Mouse (Mus musculus) neural tube, embryonic 15.5 days (tissue): ENCODE results near the gene Npepps. TPM values are rescaled to one million over a fixed set of nuclear protein-coding genes. Genes with fewer than 3 reads are reported as not detected.

Experiments
- ATAC-seq: fragments of 200-750 bp; cut with Nextera tagmentation; 2 replicates; pipeline ENCODE4 v1.8.0; 2017; ENCODE audit warnings: mild to moderate bottlenecking, moderate TSS enrichment, moderate library complexity; ENCODE audit not compliant: low FRiP score
- H3K27ac ChIP-seq: fragments of 300-500 bp; sonication (generic); replicated peaks from 2 replicates; pipeline ENCODE4 v1.5.1; 2015; ENCODE audit warnings: mild to moderate bottlenecking, inconsistent platforms
- H3K27me3 ChIP-seq: fragments of 300-500 bp; sonication (generic); replicated peaks from 2 replicates; pipeline ENCODE4 v1.6.1; 2015; ENCODE audit warnings: inconsistent platforms
- H3K36me3 ChIP-seq: fragments of 300-500 bp; sonication (generic); 2 replicates; pipeline ENCODE4 v1.6.1; 2015; ENCODE audit warnings: inconsistent platforms
- H3K4me1 ChIP-seq: fragments of 300-500 bp; sonication (generic); 2 replicates; pipeline ENCODE4 v1.6.1; 2015; ENCODE audit warnings: inconsistent platforms
- H3K4me2 ChIP-seq: fragments of 300-500 bp; sonication (generic); 2 replicates; pipeline ENCODE4 v1.6.1; 2015; ENCODE audit warnings: inconsistent platforms, mild to moderate bottlenecking, moderate library complexity
- H3K4me3 ChIP-seq: fragments of 300-500 bp; sonication (generic); replicated peaks from 2 replicates; pipeline ENCODE4 v1.5.1; 2015; ENCODE audit warnings: mild to moderate bottlenecking, inconsistent platforms
- H3K9ac ChIP-seq: fragments of 300-500 bp; sonication (generic); replicated peaks from 2 replicates; pipeline ENCODE4 v1.6.1; 2015; ENCODE audit warnings: mild to moderate bottlenecking, inconsistent platforms
- H3K9me3 ChIP-seq: fragments of 300-500 bp; sonication (generic); replicated peaks from 2 replicates; pipeline ENCODE4 v1.6.1; 2016; ENCODE audit warnings: inconsistent platforms
- WGBS: fragments of 180-500 bp; shearing (Covaris S2); methylation state at CpG from one replicate; pipeline ENCODE4 v1.1.7; 2015; ENCODE audit warnings: mixed read lengths; 5-methylcytosine and 5-hydroxymethylcytosine counted together
- polyA plus RNA-seq: library from polyadenylated mRNA; unstranded; fragments of >200 nt; fragmentation: Nextera tagmentation; extraction: Ambion mirVana; gene quantifications from 2 replicates; pipeline ENCODE4 v1.2.1, GENCODE M21; 2015

Npepps gene
- polyA plus RNA-seq, 1 experiment from 2014 or later, result 145 TPM

DNA sequence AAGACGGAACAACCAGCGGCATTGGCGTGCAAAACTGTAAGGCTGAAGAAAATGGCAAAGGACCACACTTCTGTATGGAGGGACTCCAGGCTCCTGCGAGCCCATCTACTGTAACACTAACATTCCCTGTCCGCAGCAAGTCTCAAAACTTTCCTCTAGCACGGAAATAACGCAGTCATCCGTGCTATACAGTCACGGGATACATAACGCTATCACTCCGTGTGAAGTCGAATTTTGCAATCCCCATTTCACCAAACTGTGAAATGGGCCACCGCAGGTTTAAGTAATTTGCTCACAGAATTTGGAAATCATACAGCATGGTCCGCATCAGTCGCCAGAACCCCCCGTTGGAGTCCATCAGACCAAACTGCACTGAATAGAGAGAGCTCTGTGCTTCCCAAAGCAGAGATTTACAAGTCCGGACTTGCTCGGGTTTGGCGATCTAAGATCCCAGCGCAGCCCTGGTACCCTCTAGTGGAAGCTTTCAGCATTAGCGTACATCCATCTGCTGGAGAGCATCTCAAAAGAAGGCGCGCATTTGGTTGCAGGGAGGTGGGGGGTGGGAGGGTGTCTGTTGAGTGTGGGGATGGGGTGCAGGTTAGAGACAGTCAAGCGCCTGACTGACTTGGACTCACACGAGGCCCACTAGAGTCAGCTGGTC, 29.6 kb upstream of the Npepps start:
- Histone ChIP-seq H3K27me3 (no peaks in the 10 kb centered on the region), H3K4me2 (peak overlapping the region; percentile 64), H3K9me3 (no peaks in the 10 kb centered on the region), H3K27ac (peak overlapping the region; percentile 43; the same call in 1 of the 2 replicates), H3K36me3 (no peaks in the 10 kb centered on the region), H3K4me1 (peaks cover 27% of the 10 kb centered on the region), H3K4me3 (peak overlapping the region; percentile 35), H3K9ac (peak overlapping the region; percentile 40)
- peak; percentile 80 for ATAC-seq
- WGBS, result under 1% methylated on average over 25 of the region's 25 CpGs

DNA sequence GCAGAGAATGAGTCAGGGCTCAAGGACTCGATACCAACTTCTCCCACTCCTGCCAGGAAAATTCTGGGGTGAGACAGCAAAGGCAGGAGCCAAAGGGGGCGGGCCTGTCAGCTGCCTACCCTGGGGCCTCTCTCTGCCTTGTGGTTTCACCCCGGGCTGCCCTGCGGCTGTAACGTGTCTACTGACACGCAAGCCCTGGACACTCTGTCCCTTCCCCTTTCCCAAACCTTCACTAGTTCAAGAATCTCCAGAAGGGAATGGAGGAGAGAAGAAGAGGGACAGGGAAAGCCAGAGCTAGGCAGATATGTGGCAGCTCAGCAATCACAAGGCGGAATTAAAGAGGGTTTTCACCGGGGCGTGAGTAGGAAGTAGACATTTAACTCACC, 29.0 kb upstream of the Npepps start:
- peak overlapping the region; percentile 43; the same call in 1 of the 2 replicates for H3K27ac ChIP-seq
- WGBS, result 4% methylated on average over 9 of the region's 9 CpGs

GRCm38 (mm10) chr11:97308806-97309450, 28.5 kb upstream of the Npepps start:
- H3K4me3 ChIP-seq, result peak overlapping the region; percentile 35; the same call in 1 of the 2 replicates
- ATAC-seq, result no peak
- no peaks in the 10 kb centered on the region for H3K9me3 ChIP-seq
- H3K9ac ChIP-seq, result peak overlapping the region; percentile 40; the same call in 1 of the 2 replicates
- peak overlapping the region; percentile 64 for H3K4me2 ChIP-seq
- no peak overlapping the region for H3K27ac ChIP-seq
- WGBS, result 60% methylated on average over 3 of the region's 3 CpGs
- no peaks in the 10 kb centered on the region for H3K27me3 ChIP-seq
- H3K36me3 ChIP-seq, result no peaks in the 10 kb centered on the region
- H3K4me1 ChIP-seq, result peaks cover 26% of the 10 kb centered on the region

More for the DNA sequence above, 29.0 kb upstream of the Npepps start:
- peaks cover 26% of the 10 kb centered on the region for H3K4me1 ChIP-seq
- H3K36me3 ChIP-seq, result no peaks in the 10 kb centered on the region
- no peaks in the 10 kb centered on the region for H3K27me3 ChIP-seq
- peak overlapping the region; percentile 35 for H3K4me3 ChIP-seq
- no peak for ATAC-seq
- peak overlapping the region; percentile 64 for H3K4me2 ChIP-seq
- no peaks in the 10 kb centered on the region for H3K9me3 ChIP-seq
- H3K9ac ChIP-seq, result peak overlapping the region; percentile 40

DNA sequence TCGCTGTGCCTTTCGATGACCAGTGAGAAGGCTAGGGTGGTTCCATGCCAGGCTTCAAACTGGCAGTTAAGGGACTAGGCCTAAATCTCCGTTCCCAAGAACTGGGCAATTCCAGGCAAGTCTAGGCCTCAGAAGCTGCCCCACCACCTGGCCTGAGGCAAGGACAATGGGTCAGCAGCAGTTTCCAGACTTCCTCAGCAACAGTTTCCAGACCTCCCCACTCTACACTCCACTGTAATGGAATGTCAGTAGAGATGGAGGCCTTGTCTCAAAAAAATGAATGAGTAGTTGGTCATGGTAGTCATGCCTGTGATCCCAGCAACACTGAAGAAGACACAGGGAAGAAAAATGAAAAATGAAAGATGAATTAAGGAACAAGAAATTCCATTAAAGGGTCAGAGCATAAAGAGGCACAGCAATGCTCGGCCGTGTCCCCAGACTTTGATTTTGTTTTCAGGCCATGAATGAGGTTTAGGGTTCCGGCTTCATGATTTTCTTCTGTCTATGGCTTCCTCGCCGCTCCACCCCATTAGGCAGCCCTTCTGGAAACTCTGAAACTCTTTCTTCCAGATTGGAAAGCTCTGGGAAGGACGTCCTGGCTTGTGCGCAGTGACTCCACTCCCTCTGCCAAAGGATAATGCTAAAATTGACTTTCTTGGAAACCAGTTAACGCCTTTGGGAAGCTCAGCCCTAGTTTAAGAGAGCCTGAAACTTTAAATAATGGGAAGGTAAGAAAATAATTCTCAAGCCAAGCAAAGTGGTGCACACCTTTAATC, 27.0 kb upstream of the Npepps start:
- Histone ChIP-seq H3K36me3 (no peaks in the 10 kb centered on the region), H3K9ac (no peak overlapping the region), H3K9me3 (no peaks in the 10 kb centered on the region), H3K27ac (no peak overlapping the region), H3K4me2 (no peak overlapping the region), H3K4me3 (no peak overlapping the region), H3K4me1 (peaks cover 26% of the 10 kb centered on the region), H3K27me3 (no peaks in the 10 kb centered on the region)
- ATAC-seq, result no peak
- 94% methylated on average over 11 of the region's 11 CpGs for WGBS

GRCm38 (mm10) chr11:97304631-97305030, 24.2 kb upstream of the Npepps start:
- no peak overlapping the region for H3K4me2 ChIP-seq
- no peaks in the 10 kb centered on the region for H3K9me3 ChIP-seq
- H3K36me3 ChIP-seq, result no peaks in the 10 kb centered on the region
- no peak for ATAC-seq
- 92% methylated on average over 5 of the region's 5 CpGs for WGBS
- no peaks in the 10 kb centered on the region for H3K27me3 ChIP-seq
- H3K27ac ChIP-seq, result no peak overlapping the region
- no peak overlapping the region for H3K9ac ChIP-seq
- no peak overlapping the region for H3K4me3 ChIP-seq
- H3K4me1 ChIP-seq, result peaks cover 9% of the 10 kb centered on the region

DNA sequence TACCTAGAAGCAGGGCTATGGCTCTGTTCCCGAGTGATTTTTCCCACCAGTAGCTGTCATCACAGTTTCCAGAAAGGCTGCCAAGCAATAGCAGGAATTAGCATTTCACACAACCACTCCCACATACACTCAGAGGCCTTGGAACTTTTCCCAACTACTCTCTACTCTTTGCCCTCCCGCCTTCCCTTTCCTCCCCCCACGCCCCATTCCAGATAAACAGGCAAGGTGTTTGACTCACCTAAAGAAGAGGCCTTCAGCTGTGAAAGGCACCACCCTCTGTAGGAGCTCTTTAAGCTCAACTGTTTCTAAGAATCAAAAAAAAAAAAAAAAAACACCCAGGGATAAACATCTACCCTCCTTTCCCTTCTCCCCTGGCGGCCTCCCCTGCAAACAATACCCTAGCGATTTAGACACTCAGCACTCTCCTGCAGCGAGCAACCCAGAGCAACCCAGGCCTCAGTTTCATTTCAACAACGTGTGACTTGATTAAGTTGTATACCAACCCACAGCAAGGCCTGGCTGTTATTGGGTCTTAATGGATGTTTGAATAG, 21.9 kb upstream of the Npepps start:
- Histone ChIP-seq H3K4me3 (no peak overlapping the region), H3K4me2 (no peak overlapping the region), H3K9me3 (no peaks in the 10 kb centered on the region), H3K36me3 (no peaks in the 10 kb centered on the region), H3K27ac (no peak overlapping the region), H3K27me3 (no peaks in the 10 kb centered on the region), H3K4me1 (0 out of 2 replicates have a peak, but pooled peaks cover 3% of the 10 kb centered on the region), H3K9ac (no peak overlapping the region)
- 37% methylated on average over 7 of the region's 7 CpGs for WGBS
- no peak for ATAC-seq

- WGBS, result 82% methylated on average over 16 of the region's 16 CpGs
- no peak overlapping the region for H3K27ac ChIP-seq
- H3K9me3 ChIP-seq, result no peaks in the 10 kb centered on the region
- no peaks in the 10 kb centered on the region for H3K27me3 ChIP-seq
- no peak for ATAC-seq
- no peak overlapping the region for H3K4me2 ChIP-seq
- H3K36me3 ChIP-seq, result no peaks in the 10 kb centered on the region
- H3K4me1 ChIP-seq, result 0 out of 2 replicates have a peak, but pooled peaks cover 3% of the 10 kb centered on the region
- H3K4me3 ChIP-seq, result no peak overlapping the region
- H3K9ac ChIP-seq, result no peak overlapping the region
These were observed 21.0 kb upstream of the Npepps start for GRCm38 (mm10) chr11:97301406-97301805.

DNA sequence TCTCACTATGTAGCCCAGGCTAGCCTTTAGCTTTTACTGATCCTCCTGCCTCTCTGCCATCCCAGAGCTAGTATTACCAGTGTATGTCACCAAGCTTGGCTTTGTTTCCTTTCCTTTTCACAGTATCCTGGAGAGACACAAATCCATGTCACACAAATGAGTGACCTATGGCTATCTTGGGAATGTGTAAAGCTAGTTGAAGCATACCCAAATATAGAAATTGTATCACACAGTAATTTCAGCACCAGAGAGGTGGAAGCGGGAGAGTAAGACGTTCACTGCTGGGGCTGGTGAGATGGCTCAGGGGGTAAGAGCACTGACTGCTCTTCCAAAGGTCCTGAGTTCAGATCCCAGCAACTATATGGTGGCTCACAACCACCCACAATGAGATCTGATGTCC, 19.5 kb upstream of the Npepps start:
- Histone ChIP-seq H3K36me3 (no peaks in the 10 kb centered on the region), H3K4me2 (no peak overlapping the region), H3K9ac (no peak overlapping the region), H3K4me1 (0 out of 2 replicates have a peak, but pooled peaks cover 3% of the 10 kb centered on the region), H3K9me3 (no peaks in the 10 kb centered on the region), H3K4me3 (no peak overlapping the region), H3K27me3 (no peaks in the 10 kb centered on the region), H3K27ac (no peak overlapping the region)
- 92% methylated on average over 2 of the region's 2 CpGs for WGBS
- ATAC-seq, result no peak

DNA sequence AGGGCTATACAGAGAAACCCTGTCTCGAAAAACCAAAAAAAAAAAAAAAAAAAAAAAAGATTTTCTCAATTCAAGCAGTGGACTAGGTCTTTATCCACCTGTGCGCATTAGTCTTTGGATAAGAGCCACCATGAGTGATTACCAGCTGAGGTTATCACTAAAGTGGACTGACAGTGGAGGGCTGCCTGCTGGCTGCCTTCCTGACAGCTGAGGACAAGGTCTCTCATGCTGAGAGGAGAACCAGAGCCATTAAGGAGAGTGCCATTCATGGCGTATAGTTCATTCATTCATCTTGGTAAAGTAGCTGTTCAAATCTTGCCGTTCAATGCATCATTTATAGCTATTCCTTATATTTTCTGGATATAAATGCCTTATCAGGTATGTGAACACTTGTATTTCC, 16.1 kb upstream of the Npepps start:
- H3K36me3 ChIP-seq, result no peaks in the 10 kb centered on the region
- no peaks in the 10 kb centered on the region for H3K9me3 ChIP-seq
- 84% methylated on average over 3 of the region's 4 CpGs for WGBS
- no peak overlapping the region for H3K9ac ChIP-seq
- no peak overlapping the region for H3K4me3 ChIP-seq
- H3K27me3 ChIP-seq, result no peaks in the 10 kb centered on the region
- H3K4me1 ChIP-seq, result no peaks in the 10 kb centered on the region
- no peak overlapping the region for H3K27ac ChIP-seq
- no peak overlapping the region for H3K4me2 ChIP-seq
- no peak for ATAC-seq

- no peak overlapping the region for H3K27ac ChIP-seq
- H3K9ac ChIP-seq, result no peak overlapping the region
- peaks cover 3% of the 10 kb centered on the region; the same call in 1 of the 2 replicates for H3K4me1 ChIP-seq
- H3K9me3 ChIP-seq, result no peaks in the 10 kb centered on the region
- H3K4me2 ChIP-seq, result no peak overlapping the region
- ATAC-seq, result no peak
- 89% methylated on average over 1 of the region's 1 CpGs for WGBS
- no peak overlapping the region for H3K4me3 ChIP-seq
- H3K36me3 ChIP-seq, result no peaks in the 10 kb centered on the region
- no peaks in the 10 kb centered on the region for H3K27me3 ChIP-seq
These were observed 12.3 kb upstream of the Npepps start for GRCm38 (mm10) chr11:97292731-97293130.
